In genomic region chr6:51043970-51044369, GRCm38 (mm10) we compare ENCODE assay signal across 17 mouse cellular contexts.
"Had no signal": no experiment of that assay in that cellular context is flagged by ENCODE, and none has a peak within 500 bp of the region (broad histone marks: within the 10 kb centered on the region; RNA-seq: fewer than 3 reads in every experiment).

No protein-coding gene starts in this region.

- H3K27me3 ChIP-seq: liver, embryonic 13.5 days; midbrain, embryonic 12.5 days; neural tube, embryonic 13.5 days; stomach, embryonic 15.5 days had no signal

- H3K9ac ChIP-seq: liver, embryonic 13.5 days; midbrain, embryonic 12.5 days; neural tube, embryonic 13.5 days; stomach, embryonic 15.5 days had no signal

- H3K4me3 ChIP-seq: left cerebral cortex, adult 2 months; liver, embryonic 13.5 days; midbrain, embryonic 12.5 days; myocyte; neural tube, embryonic 13.5 days; stomach, embryonic 15.5 days had no signal

- H3K9me3 ChIP-seq: liver, embryonic 13.5 days; midbrain, embryonic 12.5 days; neural tube, embryonic 13.5 days; stomach, embryonic 15.5 days had no signal

- H3K4me1 ChIP-seq: liver, embryonic 13.5 days; stomach, embryonic 15.5 days had no signal

- ATAC-seq: midbrain, embryonic 16.5 days had no signal

- DNase-seq: kidney, postnatal 25 days; layer of hippocampus, postnatal 36 days; liver, embryonic 13.5 days; lung, adult 2 months; lung, postnatal 14 days; lung, postnatal 4 days; retina, postnatal 1 day; right cerebral cortex, postnatal 25 days; spleen, adult 18-20 months; thymus, postnatal 25 days had no signal

- H3K27ac ChIP-seq: kidney, postnatal 0 days; left cerebral cortex, adult 2 months; liver, embryonic 13.5 days; midbrain, embryonic 12.5 days; stomach, embryonic 15.5 days had no signal

- H3K36me3 ChIP-seq: liver, embryonic 13.5 days; midbrain, embryonic 12.5 days; neural tube, embryonic 13.5 days; stomach, embryonic 15.5 days had no signal

- H3K4me2 ChIP-seq: liver, embryonic 13.5 days; midbrain, embryonic 12.5 days; neural tube, embryonic 13.5 days; stomach, embryonic 15.5 days had no signal
